Mouse (Mus musculus) small intestine, adult 2 months (tissue): ENCODE measurements around the gene Syp.

ENCODE experiments used
- CTCF ChIP-seq: fragments of 200-500 bp; IDR thresholded peaks from 2 replicates; pipeline ENCODE4 v1.5.1; 2012; ENCODE audit warnings: low read depth, mild to moderate bottlenecking, control low read depth, inconsistent platforms, low read length, moderate library complexity, mixed read lengths; ENCODE audit not compliant: insufficient replicate concordance, insufficient read length; ENCODE audit errors: extremely low read depth
- POLR2A ChIP-seq: fragments of 200-500 bp; IDR thresholded peaks from 2 replicates; pipeline ENCODE4 v1.6.1; 2012; ENCODE audit warnings: low read depth, mild to moderate bottlenecking, control low read depth, inconsistent platforms, low read length, moderate library complexity

DNA sequence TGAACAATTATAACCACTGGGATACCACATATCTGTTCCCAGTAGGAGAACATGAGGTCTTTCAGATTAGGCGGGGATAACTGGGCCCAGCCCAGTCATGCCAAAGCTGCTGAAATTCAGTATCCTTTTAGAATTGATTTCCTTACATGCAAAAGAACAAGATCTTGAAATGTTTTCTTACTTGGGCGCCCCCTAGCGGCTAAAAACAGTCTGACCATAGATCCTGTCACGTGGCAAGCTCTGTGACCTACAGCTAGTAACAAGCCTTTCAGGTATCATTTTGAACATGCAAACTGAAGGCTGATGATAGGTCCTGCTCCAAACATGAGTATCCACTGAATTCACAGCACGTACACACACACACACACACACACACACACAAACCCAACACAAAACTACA is 7.1 kb downstream of the Syp start:
- TF ChIP-seq CTCF (peak; percentile 27; the same call in 1 of the 2 replicates), POLR2A (no peak)
